Mouse (Mus musculus): ENCODE measurements at regions not wholly inside any gene's neighbourhood (a gene's known extent, or its start where the extent isn't known, plus 50 kb on each side); places are given as distances from the start of the nearest gene placed in this dataset.

DNA sequence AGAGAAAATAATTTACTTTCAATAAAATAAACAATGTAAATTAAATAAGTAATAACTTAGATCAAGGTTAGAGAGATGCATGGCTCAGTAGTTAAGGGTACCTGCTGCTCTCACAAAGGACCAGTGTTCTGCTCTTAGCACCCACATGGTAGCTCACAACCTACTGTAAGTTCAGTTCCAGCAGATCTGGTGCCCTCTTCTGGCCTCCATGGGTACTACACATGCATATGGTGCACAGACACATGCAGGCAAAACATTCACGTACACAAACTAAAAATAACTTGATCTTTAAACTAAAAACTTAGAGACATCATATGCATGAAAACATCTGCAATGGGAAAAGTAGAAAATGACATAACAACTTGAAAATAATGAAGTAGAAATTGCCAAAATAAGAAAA, 184.2 kb upstream of the Ank start:
- no peak for ATAC-seq

DNA sequence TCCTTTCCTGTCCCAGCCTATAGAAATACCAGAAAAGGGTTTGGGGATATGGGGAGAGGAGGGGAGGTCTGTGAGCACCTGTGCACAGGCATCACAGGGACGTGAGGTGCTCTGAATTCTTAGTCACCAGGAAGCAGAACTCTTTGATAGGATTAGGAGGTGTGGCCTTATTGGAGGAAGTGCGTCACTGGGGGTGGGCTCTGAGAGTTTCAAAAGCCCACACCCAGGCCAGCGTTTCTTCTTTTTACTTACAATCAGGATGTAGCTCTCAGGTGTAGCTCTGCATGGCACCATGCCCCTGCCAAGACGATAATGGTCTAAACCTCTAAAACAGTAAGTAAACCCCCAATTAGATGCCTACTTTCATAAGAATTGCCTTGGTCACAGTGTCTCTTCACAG, 162.6 kb upstream of the Ank start:
- ATAC-seq = no peak

DNA sequence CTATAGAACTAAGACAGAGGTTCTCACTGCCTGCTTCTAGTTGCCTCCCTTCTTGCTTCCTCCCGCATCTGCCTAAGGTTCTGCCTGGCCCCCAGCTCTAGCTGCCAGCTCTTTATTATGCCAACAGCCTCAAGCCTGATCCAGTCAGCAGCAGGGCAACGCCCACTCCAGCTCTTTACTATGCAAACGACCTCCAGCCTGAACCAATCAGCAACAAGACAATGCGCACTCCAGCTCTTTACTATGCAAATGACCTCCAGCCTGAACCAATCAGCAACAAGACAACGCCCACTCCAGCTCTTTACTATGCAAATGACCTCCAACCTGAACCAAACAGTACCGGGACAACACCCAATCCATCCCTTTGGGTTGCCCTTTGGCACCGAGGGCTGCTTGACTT, 162.2 kb upstream of the Ank start:
- no peak for ATAC-seq

DNA sequence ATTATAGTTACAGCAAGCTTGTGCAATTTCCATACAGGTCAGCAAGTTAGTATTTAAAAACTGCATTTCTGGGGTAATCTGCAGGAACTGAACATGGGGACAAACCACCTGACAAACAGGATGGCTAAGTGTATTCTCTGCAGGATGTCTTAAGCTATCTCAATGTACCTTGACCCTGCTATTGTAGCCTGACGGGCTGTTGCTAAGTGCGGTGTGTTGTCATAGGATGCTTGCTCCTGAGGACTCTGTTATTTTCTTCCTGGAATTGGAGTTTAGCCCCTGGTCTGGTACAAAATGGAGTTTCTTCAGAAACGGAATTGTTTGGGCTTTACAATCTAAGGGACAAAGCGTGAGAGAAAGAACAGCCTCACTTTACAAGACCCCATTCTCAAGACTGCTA, 161.4 kb upstream of the Ank start:
- no peak for ATAC-seq

DNA sequence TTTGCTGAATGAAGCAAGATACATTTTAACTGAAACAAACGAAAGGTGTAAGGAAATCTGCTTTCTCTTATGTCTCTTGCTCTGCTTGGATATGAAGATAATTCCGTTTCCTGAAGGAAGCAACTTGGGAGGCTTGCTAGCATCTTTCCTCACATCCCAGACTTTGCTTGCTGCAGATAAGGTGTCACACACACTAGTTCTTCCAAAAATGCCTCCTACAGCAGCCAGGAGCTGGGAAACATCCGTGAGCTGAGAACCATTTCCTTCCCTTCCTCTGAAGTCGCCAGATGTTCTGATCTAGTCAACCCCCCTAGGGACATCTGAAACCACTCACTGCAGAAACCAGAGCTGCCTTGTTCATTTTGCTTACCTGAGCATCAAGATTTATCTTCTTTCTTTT, 157.8 kb upstream of the Ank start:
- ATAC-seq = no peak

DNA sequence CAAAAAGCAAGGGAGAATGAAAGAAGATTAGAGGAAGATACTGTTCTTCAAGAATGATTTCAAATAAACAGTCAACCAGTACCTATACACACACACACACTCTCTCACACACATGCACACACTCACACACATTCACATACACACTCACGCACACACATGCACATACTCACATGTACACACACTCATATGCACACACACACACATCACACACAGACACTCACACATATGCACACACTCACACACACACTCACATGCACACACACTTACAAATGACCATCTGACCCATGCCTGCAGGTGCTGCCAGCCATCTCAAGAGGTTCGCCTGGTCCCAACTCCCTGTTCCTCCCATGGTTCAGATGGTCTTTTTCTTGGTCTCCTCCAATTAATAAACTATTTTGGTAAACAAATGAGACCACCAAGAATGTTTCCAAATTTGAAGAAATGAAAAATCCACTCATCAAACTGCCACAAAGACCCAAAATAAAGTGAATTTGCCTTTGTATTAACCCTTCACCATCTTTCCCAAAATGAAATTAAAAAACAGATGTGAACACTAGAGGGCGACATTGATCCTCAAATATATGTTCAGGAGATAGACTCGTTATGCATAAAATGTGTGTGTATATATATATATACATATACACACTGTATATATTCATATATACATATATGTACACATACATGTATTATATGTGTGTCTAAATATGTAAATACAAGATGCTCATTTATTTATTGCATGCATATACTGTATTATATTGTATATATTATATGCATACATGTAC, 150.3 kb upstream of the Ank start:
- ATAC-seq = peak; percentile 36

DNA sequence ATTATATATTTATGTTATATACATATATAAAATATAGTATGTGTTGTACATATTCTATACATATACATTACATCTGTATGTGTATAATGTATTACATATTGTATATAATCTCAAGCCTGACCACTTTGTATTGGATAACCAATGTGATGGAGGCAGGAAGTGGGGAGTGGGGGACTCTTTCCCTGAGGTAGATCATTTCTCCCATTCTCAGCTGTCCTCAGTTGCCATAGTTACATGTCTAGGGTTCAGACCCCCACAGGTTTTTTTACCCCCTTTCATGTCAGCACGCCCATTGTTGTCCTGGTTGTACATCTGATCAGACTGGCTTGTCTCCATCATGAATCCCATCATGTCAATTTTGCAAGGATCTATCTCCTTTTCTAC, 149.7 kb upstream of the Ank start:
- ATAC-seq = no peak

DNA sequence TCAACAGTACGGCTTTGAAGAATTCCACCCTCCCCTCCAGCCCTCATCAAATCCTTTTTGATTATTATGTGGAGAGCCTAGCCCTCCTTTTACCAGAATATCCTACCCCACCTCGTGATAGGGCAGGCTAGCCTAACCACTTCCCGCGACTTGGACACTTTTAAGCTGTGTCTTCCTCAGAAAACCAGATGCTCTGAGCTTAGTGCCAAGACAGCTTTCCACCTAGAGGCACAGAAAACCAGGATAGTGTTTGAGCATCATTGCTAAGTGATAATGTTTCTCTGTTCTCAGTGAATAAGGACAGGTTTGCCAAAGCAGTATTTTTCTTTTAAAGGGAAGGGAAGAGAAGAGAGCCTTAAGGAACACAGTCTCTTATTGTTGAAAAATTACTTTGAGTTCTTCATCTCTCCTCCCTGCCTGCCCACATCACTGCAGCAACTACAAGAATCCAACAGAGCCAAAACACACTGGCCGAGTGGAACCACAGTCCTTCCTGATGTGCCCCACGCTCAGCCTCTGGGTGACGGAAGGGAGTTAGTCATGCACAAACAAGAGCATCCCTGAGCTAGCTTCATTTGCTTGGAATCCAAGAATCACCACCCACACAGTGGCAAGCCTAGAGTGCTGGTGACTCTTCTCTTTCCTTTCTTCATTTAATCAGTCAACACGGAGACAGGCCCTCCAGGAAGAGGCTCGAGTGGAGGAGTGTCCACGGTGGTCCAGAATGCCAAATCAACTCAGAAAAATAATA, 144.4 kb upstream of the Ank start:
- ATAC-seq = no peak

DNA sequence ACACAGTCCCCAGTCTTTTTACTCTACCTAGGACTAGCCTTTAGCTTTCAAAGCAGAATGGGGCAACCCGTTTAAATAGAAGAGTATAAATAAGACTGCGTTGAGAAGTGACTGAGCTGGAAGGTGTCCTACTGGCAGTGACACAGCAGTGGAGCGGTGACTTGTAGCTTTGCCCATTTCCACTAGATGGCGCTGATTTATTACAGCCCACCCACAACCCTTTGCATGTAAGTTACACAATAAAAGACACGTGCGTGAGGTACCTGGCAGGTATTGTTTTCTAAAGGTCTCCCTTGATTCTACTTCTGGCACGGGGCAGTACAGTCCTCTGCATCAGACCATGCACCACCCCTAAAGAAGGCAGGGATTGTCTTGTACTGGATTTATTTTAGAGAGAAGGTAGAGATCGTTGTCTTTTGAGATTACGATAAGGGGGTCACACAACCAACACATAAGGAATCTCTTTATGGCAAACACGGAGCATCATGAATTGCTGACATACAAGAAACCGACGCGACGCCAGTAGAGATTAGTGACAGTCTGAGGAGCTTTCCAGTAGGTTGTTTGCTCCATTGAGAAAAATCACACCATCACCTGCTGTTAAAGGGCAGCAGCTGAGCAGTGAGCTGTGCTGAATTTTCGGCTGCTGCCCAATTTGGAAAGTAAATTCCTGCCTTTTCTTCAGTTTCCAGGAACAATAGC, 140.5 kb upstream of the Ank start:
- ATAC-seq = peak; percentile 87

DNA sequence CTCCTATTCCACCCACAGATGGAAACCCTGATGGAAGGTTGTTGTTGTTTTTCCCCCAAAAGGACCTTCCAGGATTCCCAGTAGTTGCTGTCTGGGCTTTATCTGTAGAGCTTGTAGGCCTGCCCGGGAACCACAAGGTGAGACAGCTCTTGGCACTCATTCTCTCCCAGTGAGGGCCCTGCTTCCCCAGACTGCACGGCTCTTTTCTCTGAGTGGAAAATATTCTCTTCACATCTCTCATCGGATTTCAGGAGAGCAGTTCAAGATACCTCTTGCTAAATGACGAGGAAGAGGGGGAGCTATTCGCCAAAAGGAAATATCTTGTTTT, 140.0 kb upstream of the Ank start:
- no peak for ATAC-seq

DNA sequence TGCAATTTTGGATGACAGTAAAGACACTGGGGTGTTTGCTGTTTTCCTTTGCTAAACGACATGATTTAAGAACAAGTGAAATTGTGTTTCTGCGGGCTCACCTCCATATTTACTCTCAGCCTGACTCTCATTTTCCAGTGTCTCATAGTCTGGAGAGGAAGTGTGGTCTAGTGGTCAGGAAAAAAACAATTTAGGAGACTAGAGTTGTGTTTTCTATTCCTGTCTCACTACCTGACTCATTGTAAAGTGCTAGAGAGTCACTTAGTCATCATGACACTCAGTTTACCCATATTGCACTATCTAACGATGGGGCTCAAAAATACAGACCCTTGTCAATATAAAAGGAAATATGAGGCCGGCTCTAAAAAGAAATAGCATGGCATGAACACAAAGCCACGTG, 138.7 kb upstream of the Ank start:
- no peak for ATAC-seq

DNA sequence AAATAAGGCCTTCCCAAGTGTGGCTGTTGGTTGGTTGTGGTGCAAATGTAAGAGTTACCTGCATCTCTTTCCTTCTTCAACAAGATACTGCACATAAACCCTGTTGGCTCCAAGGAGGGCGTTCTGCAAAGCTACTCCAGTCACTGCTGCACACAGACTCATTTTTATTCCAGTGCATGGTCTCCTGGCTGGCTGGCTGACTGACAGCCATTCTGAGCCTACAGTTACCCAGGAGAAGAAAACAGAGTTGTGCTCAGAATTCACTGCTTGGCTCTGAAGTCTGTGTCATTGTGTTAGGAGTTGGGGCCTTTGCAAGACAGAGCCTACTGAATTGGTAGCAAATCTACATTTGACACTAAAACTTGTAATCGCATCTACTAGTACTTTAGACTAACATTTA, 138.0 kb upstream of the Ank start:
- ATAC-seq = no peak

DNA sequence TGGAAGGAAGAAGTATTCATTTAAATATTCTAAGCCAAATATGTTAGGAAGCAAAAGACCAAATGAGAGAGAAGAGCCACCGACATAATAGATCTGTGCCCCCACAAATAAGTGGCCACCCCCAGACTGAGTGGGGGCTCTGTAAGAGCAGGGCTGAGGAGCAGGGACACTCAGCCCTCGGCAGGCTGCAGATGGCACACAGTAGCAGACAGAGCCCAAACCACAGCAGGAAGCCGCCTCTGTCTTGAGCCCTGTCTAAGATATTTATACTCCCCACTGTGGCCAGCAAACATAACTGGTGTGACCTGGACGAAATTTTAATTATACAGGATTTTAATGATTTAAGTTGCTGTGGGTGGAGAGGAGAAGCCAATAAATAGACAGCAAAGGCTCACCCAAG, 126.4 kb upstream of the Ank start:
- ATAC-seq = no peak

DNA sequence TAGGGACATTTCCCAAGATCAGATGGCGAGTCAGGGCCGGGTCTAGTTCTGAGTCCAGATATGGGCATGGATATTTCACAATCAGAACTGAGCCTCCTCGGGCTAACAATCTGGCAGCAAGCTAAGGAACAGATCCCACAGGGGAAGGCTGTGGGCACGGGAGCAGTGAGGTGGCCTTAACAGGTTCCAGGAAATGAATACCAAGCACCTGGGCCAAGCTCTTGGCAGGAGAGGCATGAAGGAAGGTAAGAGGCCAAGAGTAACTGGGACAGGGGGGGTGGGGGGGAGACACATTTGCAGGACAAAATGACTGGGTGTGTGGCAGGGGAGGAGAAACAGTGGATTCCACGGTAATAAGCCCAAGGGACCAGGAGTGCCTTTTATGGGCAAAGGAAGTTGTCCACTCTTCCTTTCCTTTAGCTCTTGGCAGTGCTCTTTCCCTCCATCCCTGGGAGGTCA, 124.9 kb upstream of the Ank start:
- ATAC-seq = no peak

DNA sequence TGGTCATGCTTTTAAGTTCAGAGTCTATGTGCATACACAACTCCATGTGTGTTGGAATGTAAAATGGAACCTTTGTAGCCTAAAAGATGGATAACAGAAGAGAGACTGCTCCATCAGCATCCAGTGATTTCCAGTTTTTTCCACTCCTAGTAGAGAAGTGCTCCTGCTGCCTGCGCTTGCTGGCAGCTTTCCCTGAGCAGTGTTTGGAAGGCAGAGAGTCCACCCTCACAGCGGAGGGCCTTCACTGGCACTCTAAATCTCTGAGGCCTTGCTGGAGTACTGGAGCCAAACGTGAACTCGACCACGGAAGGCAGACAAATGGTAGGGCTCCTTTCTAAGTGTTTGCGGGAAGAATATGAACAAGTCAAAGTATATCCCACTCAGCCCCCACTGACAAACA, 108.0 kb upstream of the Ank start:
- no peak for ATAC-seq

DNA sequence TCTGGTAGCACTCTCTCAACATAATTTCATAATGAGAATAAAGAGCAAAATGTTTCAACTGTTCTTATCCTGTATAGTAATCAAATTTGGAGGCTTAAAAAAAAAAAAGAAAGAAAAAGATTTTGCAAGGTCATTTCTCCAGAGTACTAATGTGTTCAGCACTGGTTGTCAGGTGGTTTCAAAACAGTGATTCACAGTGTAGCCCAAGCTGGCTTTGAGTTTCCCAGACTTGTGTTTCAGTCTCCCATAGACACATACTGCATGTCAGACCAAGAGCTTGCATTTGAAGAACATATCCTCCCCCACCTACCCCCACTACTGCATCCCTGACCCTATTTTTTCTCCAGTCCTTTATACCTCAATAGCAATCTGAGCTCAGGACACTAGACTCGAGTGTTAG, 107.2 kb upstream of the Ank start:
- ATAC-seq = no peak

DNA sequence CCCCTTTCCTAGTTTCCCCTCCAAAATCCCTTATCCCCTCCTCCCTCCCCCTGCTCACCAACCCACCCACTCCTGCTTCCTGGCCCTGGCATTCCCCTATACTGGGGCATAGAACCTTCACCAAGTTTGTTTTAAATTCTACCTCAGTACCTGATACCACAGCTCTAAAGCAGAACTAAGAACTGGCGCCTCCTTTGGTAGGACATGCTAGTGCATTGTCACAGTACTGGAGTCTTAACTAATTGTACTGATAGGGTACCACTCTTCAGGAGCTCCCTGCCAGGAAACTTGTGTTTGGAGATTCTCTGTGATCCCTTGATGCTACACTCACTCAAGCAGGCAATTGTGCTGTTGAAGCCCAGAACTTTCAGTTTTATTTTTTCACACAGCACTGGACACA, 92.0 kb upstream of the Ank start:
- ATAC-seq = no peak

DNA sequence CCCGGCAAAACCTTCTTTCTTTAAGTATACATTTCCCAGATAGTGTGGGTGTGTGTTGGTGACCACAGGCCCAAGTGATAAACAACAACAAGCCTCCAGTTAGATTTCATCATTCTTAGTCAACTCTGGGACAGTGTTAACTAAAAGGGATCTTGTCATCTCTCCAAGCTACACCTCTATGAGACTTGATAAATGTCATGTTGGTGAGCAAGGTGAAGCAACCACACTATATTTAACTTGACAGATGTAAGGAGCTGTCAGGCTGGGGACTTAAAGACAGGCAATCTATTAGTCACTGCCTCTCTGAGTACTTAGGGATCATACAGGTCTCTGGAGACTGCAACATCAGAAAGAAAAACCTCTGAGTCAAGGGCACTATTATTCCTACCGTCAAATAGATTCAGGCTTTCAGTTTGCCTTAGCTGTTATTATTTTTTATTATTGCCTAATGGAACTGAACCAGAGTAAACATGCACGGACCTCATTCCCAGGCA, 87.8 kb upstream of the Ank start:
- ATAC-seq = no peak

DNA sequence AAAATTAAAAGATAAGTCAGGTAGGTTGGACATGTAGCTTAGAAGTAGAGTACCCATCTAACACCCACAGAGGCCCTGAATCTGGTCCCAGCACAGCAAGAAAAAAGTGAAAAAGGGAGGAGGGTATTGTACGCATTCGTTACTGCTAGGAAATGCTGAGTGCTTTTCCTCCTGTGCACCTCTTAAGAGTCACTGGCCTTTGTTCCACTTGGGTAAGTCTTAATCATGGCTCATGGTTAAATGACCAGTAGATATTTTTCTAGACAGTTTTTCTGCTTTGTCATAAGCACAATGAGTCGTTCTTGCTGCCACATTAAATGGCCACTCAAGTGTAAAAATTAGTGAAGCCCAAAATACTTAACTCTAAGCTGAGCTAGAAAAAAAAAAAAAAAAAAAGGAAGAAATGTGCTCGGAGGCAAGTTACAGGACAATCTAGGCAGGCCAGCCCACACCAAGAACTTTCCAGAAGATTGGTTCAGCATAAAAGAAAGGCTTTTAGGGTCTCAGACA, 86.0 kb upstream of the Ank start:
- ATAC-seq = no peak

DNA sequence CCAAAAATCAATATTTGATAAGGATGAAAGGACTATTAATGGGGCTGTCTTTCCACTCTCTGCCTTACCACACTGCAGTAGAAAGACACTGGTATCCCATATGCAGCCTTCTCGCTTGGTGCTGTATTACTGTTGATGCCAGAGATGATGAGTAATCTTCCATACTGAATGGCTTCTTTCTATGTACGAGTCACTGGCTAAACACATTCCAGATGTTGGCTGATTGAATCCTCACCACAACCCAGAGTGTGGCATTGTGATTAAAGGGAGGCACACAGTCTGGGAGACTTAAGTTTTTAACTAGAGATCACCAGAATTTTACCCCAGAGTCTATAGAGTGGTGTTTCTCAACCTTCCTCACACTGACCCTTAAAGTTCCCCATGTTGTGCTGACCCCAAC, 84.9 kb upstream of the Ank start:
- no peak for ATAC-seq

DNA sequence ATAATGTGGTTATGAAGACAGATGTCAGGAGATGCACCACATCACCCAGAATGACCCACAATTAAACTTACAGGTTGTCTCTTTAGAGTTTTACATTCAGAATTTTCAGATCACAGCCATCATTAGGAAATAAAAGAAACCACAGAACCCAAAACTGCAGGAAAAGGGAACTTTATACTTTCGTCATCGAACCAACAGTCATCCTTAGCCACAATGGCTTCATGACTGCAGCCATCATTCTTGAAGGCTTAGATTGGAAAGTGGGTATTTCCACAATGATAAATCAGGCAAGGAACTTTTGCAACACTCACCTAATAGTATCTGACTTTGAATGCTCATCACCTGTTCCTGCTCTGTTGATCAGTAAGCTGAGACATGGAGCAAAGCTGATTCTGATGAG, 75.9 kb upstream of the Ank start:
- ATAC-seq = no peak

DNA sequence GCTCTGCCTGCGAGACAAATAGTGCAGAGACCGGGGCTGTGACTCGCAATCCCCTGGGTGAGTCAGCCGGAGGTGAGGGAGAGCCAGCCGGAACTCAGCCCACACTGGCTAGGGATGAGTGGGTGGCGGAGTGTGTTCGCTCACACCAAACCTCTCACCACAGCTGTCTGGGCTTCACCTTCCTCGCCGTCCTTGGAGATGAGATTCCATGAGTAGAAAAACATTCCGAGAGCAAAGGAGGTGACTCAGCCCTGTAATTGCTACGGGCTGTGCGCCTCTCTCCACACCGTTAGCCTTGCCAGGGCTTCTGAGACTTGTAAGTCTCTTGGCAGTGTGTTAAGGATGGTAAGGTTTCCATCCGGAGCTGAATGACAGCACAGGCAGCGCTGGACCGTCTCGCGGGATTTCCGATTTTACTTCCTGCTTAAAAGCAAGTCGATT, 60.7 kb upstream of the Ank start:
- ATAC-seq = no peak

DNA sequence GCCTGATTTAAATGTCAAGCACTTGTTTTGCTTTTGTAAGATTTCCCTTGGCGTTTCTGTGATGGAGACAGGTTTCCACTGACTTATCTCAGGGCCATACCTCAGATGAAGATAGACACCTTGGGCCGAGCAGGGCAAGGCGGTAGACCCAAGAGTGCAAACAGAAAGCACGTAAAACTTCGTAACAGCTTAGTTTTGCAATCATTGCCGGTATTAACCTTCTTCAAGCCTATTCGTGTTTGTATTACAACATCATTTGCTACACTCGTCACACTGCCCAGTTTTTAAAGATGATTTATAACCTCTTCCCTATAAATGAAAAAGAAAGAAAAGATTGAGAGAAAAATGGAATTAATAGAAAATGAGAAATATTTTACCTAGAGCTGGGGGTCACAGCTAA, 56.6 kb upstream of the Ank start:
- ATAC-seq = no peak

DNA sequence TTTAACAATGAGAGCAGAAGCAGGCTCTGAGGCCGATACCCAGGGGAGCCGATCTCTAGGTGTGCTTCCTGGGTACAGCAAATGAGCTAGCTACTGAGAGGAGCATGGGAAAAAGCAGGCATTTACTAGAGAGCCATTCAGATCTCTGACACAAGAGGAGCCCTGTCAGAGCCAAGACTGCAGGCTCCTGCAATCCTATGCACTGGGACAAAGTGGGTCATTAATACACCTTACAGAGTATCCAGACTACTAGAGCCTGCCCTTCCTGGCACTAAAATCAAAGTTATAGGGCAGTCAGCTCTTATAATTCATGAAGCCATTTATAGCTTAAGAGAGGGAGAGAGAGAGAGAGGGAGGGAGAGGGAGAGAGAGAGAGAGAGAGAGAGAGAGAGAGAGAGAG, 54.2 kb upstream of the Ank start:
- ATAC-seq = no peak

Data from activated CD4-positive, CD25-positive, alpha-beta regulatory T cell, adult 4 months (primary cell).